Mouse (Mus musculus): ENCODE data around the gene Fermt2. TPM values are rescaled to one million over a fixed set of nuclear protein-coding genes. Genes with fewer than 3 reads are reported as not detected.

The Fermt2 gene
- polyA plus RNA-seq, 1 experiment from 2014 or later = 147 TPM

Other genes starting within 250 kb of the Fermt2 start
- gene Ero1l, start 211.3 kb downstream of the Fermt2 start, polyA plus RNA-seq (2014; fragmentation: Nextera tagmentation; extraction: Ambion mirVana) = 16.0 and 30.3 TPM in 2 replicates
- gene Psmc6, start 200.3 kb downstream of the Fermt2 start, polyA plus RNA-seq (2014; fragmentation: Nextera tagmentation; extraction: Ambion mirVana) = 198 and 227 TPM in 2 replicates
- gene Styx, start 179.0 kb downstream of the Fermt2 start, polyA plus RNA-seq (2014; fragmentation: Nextera tagmentation; extraction: Ambion mirVana) = 70.9 and 81.2 TPM in 2 replicates
- 56.3 and 74.5 TPM in 2 replicates for gene Gnpnat1, start 125.2 kb downstream of the Fermt2 start, polyA plus RNA-seq (2014; fragmentation: Nextera tagmentation; extraction: Ambion mirVana)
- 8.1 and 10.0 TPM in 2 replicates for gene Ddhd1, start 128.0 kb upstream of the Fermt2 start, polyA plus RNA-seq (2014; fragmentation: Nextera tagmentation; extraction: Ambion mirVana)